Comparison of ENCODE assay signal across 8 mouse cellular contexts in the genomic region with DNA sequence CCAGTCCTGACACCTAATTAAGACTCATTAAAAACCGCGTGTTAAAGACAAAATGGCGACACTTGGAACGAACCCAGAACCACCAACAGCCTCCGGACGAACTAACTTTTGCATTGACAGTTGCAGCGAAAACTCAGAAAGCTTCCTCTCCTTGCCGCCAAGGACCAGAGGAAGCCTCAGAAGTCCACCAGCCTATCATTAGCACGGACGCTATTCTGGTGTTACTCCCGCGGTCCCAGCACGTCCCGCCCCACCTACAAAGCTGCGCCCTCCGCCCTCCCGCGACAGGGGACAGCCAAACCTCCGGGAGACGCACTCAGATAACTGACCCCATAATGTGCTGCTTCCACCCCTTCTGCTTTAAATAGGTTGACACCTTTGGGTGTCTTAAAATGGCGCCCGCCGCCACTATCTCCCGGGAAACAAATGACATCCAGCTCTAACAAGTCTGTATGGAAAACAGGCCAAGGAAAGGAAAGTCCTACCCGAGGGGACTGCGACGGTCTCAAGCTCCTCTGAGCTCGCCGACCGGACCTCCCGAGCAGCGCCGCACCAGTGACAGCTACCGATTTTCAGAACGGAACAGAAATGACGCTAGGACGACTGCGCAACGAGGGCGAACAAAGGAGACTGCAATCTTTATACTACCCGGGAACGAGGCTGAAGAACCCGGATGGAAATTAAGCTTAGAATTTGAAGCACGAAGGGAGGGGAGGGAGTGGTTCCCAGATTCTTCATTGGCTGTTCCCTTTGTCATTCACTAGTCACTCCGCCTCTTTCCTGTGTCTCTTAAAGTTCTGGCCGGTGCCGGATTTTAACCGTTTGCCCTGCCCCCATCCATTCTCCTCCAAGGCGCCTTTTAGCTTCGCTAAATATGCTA. TPM values are rescaled to one million over a fixed set of nuclear protein-coding genes. Genes with fewer than 3 reads are reported as not detected.
DNase-seq lines count a peak whose midpoint lies in the region; ATAC-seq and TF ChIP-seq lines count a peak whose summit lies in the region.

A gene (minus strand): TSS at position 670 of the 880 bp plus-strand sequence.

- peak; percentile 95 for ATAC-seq in forebrain, embryonic 12.5 days (ENCODE audit: low FRiP score)
- peak; percentile 94 for ATAC-seq in heart, postnatal 0 days (ENCODE audit: insufficient read depth, low read depth)
- ATAC-seq in liver, embryonic 16.5 days (ENCODE audit: low read depth): peak; percentile 92
- ATAC-seq in neural tube, embryonic 13.5 days (ENCODE audit: low read depth): peak; percentile 97

- DNase-seq in c-Kit-positive CD71-positive TER-119-positive erythroid progenitor cells, embryonic 14.5 days (ENCODE audit: low spot score): peak; percentile 87
- DNase-seq in heart, postnatal 0 days (ENCODE audit: low spot score): peak; percentile 93
- DNase-seq in kidney, postnatal 4 days: peak; percentile 81 to 86

- TF ChIP-seq CTCF in E14TG2a.4 (conservative IDR thresholded peaks at IDR 0.05; ENCODE audit: low read length): no peak
- no peak for TF ChIP-seq CTCF in heart, postnatal 0 days (IDR thresholded peaks at IDR 0.05; ENCODE audit: low read depth)
- TF ChIP-seq CTCF in testis, adult 2 months (IDR thresholded peaks at IDR 0.05; ENCODE audit: control insufficient read depth, insufficient read depth, insufficient replicate concordance, low read depth, low read length): no peak

- peak within 1 kb of the TSS; percentile 69 for H3K9ac ChIP-seq in forebrain, embryonic 12.5 days
- H3K9ac ChIP-seq in heart, postnatal 0 days (replicated peaks; ENCODE audit: low read depth, low read length): peak within 1 kb of the TSS; percentile 81
- peak within 1 kb of the TSS; percentile 79 for H3K9ac ChIP-seq in liver, embryonic 16.5 days (ENCODE audit: low read depth, low read length)
- H3K9ac ChIP-seq in neural tube, embryonic 13.5 days: peak within 1 kb of the TSS; percentile 86

- peak; percentile 42; the same call in 1 of the 2 replicates for TF ChIP-seq EP300 in heart, postnatal 0 days (IDR thresholded peaks at IDR 0.05; ENCODE audit: low read depth)

- 17% methylated on average over 50 of the region's 50 CpGs for WGBS in forebrain, embryonic 12.5 days
- WGBS in heart, postnatal 0 days: 19% methylated on average over 50 of the region's 50 CpGs
- WGBS in liver, embryonic 16.5 days (ENCODE audit: insufficient replicate concordance): 12% methylated on average over 50 of the region's 50 CpGs
- WGBS in neural tube, embryonic 13.5 days: 19% methylated on average over 50 of the region's 50 CpGs

- peaks cover 22% of the 10 kb centered on the region for H3K9me3 ChIP-seq in E14TG2a.4 (ENCODE audit: low read length)
- H3K9me3 ChIP-seq in forebrain, embryonic 12.5 days: no peaks in the 10 kb centered on the region
- H3K9me3 ChIP-seq in heart, postnatal 0 days (replicated peaks; ENCODE audit: control insufficient read depth, low read length): no peaks in the 10 kb centered on the region
- no peaks in the 10 kb centered on the region for H3K9me3 ChIP-seq in liver, embryonic 16.5 days (replicated peaks; ENCODE audit: control insufficient read depth, low read length)
- no peaks in the 10 kb centered on the region for H3K9me3 ChIP-seq in neural tube, embryonic 13.5 days

- TF ChIP-seq POLR2A in testis, adult 2 months (IDR thresholded peaks at IDR 0.05; ENCODE audit: control insufficient read depth, low read depth, low read length): peak; percentile 74; the same call in 1 of the 2 replicates

- H3K27ac ChIP-seq in forebrain, embryonic 12.5 days: peak within 1 kb of the TSS; percentile 89
- H3K27ac ChIP-seq in heart, postnatal 0 days (ENCODE audit: low read depth): peak within 1 kb of the TSS; percentile 97
- peak within 1 kb of the TSS; percentile 96 for H3K27ac ChIP-seq in liver, embryonic 16.5 days (ENCODE audit: low read length)
- peak within 1 kb of the TSS; percentile 95 for H3K27ac ChIP-seq in neural tube, embryonic 13.5 days (replicated peaks)
- peak within 1 kb of the TSS; percentile 96 for H3K27ac ChIP-seq in testis, adult 2 months (ENCODE audit: control insufficient read depth, insufficient read depth, low read depth, low read length)

- peaks cover 38% of the 10 kb centered on the region for H3K36me3 ChIP-seq in E14TG2a.4 (ENCODE audit: insufficient read depth, low read length)
- peaks cover 18% of the 10 kb centered on the region for H3K36me3 ChIP-seq in forebrain, embryonic 12.5 days (replicated peaks)
- H3K36me3 ChIP-seq in heart, postnatal 0 days (replicated peaks; ENCODE audit: control insufficient read depth, insufficient read depth, low read length): peaks cover 19% of the 10 kb centered on the region
- H3K36me3 ChIP-seq in liver, embryonic 16.5 days (ENCODE audit: control insufficient read depth, insufficient read depth): peaks cover 17% of the 10 kb centered on the region
- H3K36me3 ChIP-seq in neural tube, embryonic 13.5 days: peaks cover 22% of the 10 kb centered on the region
- H3K36me3 ChIP-seq in testis, adult 2 months (ENCODE audit: control insufficient read depth, insufficient read depth, low read length): no peaks in the 10 kb centered on the region

- peak within 1 kb of the TSS; percentile 81 for H3K4me3 ChIP-seq in E14TG2a.4 (replicated peaks; ENCODE audit: low read length)
- peak within 1 kb of the TSS; percentile 59 for H3K4me3 ChIP-seq in forebrain, embryonic 12.5 days (replicated peaks)
- peak within 1 kb of the TSS; percentile 71 for H3K4me3 ChIP-seq in heart, postnatal 0 days (ENCODE audit: low read depth, low read length)
- peak within 1 kb of the TSS; percentile 72 for H3K4me3 ChIP-seq in liver, embryonic 16.5 days (ENCODE audit: low read depth, low read length)
- H3K4me3 ChIP-seq in neural tube, embryonic 13.5 days: peak within 1 kb of the TSS; percentile 60
- peak within 1 kb of the TSS; percentile 93 for H3K4me3 ChIP-seq in testis, adult 2 months (ENCODE audit: control insufficient read depth, low read depth, low read length)

- H3K4me1 ChIP-seq in E14TG2a.4 (replicated peaks; ENCODE audit: low read depth, low read length): 0 out of 2 replicates have a peak, but pooled peaks cover 3% of the 10 kb centered on the region
- H3K4me1 ChIP-seq in forebrain, embryonic 12.5 days: no peaks in the 10 kb centered on the region
- H3K4me1 ChIP-seq in heart, postnatal 0 days (ENCODE audit: control insufficient read depth, insufficient read depth): no peaks in the 10 kb centered on the region
- no peaks in the 10 kb centered on the region; the same call in 1 of the 2 replicates for H3K4me1 ChIP-seq in liver, embryonic 16.5 days (ENCODE audit: control insufficient read depth, low read depth, low read length)
- H3K4me1 ChIP-seq in neural tube, embryonic 13.5 days (replicated peaks): peaks cover 10% of the 10 kb centered on the region
- H3K4me1 ChIP-seq in testis, adult 2 months (ENCODE audit: control insufficient read depth, insufficient read depth, low read length): no peaks in the 10 kb centered on the region; the same call in 1 of the 2 replicates

- H3K27me3 ChIP-seq in E14TG2a.4 (ENCODE audit: insufficient read depth, low read length): no peaks in the 10 kb centered on the region
- H3K27me3 ChIP-seq in forebrain, embryonic 12.5 days: no peaks in the 10 kb centered on the region
- no peaks in the 10 kb centered on the region for H3K27me3 ChIP-seq in heart, postnatal 0 days (ENCODE audit: control insufficient read depth, insufficient read depth, low read length)
- no peaks in the 10 kb centered on the region for H3K27me3 ChIP-seq in liver, embryonic 16.5 days (ENCODE audit: control insufficient read depth, insufficient read depth, low read depth, low read length)
- H3K27me3 ChIP-seq in neural tube, embryonic 13.5 days: no peaks in the 10 kb centered on the region
- no peaks in the 10 kb centered on the region for H3K27me3 ChIP-seq in testis, adult 2 months (ENCODE audit: control insufficient read depth, insufficient read depth, low read length)

- H3K4me2 ChIP-seq in forebrain, embryonic 12.5 days: peak within 1 kb of the TSS; percentile 51
- H3K4me2 ChIP-seq in heart, postnatal 0 days (ENCODE audit: low read depth, low read length): peak within 1 kb of the TSS; percentile 59
- H3K4me2 ChIP-seq in liver, embryonic 16.5 days (ENCODE audit: low read depth, low read length): peak within 1 kb of the TSS; percentile 59
- H3K4me2 ChIP-seq in neural tube, embryonic 13.5 days: peak within 1 kb of the TSS; percentile 58

RNA-seq across cellular contexts. Expression of the gene that starts here (rescaled TPM):
- 305 and 307 TPM in 2 replicates for polyA plus RNA-seq in forebrain, embryonic 12.5 days (2016; fragmentation: Nextera tagmentation; extraction: Ambion mirVana)
- 54.7 and 80.2 TPM in 2 replicates for total RNA-seq in heart, postnatal 0 days (2014; rRNA removed; ENCODE audit: low replicate concordance)
- polyA plus RNA-seq in heart, postnatal 0 days (2015; fragmentation: Nextera tagmentation; extraction: Ambion mirVana): 55.1 and 67.5 TPM in 2 replicates
- polyA plus RNA-seq in liver, embryonic 16.5 days (2015; fragmentation: Nextera tagmentation; extraction: Ambion mirVana): 25.1 and 26.2 TPM in 2 replicates
- 197 and 212 TPM in 2 replicates for polyA plus RNA-seq in neural tube, embryonic 13.5 days (2015; fragmentation: Nextera tagmentation; extraction: Ambion mirVana)
- 4.6 and 5.1 TPM in 2 replicates for polyA plus RNA-seq in testis, adult 2 months (2012; rRNA removed)

Comparison
In these comparisons a context has a peak if more than half of its experiments do, and no peak if none do; other contexts are left out.
1. Peak in every context shown above with its lines: DNase-seq, ATAC-seq, H3K4me3 ChIP-seq and H3K27ac ChIP-seq.